Mouse (Mus musculus) adrenal gland, postnatal 14 days (tissue): ENCODE measurements around the gene Aldh9a1. TPM values are rescaled to one million over a fixed set of nuclear protein-coding genes. Genes with fewer than 3 reads are reported as not detected.

Experiments used
- DNase-seq: peaks from one replicate; pipeline ENCODE4 v3.0.0; 2021; ENCODE audit warnings: mixed read lengths
- total RNA-seq: library from RNA; stranded (reverse); gene quantifications from 2 replicates; pipeline ENCODE4 v1.2.3, GENCODE M21; 2021

Aldh9a1 gene
- total RNA-seq, 1 experiment from 2014 or later = 56.9 TPM

DNA sequence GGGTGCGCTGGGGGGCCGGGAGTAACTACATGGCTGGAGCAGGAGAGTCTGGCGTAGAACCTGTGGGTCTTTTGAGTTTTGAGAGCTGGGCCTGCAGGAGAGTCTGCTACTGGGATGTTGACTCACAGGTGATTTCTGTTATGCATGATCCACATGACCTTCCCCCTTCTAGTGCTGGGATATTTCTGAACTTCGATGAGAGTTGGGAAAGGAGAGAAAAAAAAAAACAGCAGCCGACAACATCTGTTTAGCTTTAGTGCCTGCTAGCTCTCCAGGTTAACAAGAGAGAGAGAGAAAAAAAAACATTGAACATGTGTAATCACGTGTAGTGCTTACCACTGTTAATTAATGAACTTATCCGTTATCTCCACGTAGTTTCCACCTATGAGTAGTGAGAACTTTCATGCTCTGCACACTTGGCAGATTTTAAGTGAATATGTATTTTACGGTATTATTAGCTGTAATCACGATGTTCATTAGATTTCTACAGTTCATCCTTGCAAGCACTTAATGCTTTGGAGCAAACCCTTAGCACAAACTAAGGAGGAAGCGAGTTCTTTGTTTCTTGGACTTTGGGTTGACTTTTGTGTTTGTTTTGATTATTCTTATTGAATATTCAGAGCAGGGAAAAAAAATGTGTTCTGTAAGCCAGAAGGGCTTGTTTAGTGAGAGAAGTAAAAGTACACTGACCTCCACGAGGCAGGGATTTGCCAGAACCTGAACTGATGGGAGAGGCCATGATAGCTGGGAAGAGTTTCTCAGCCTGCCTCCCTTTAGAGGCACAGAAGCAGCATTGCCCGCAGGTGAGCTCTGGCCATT, 1.0 kb downstream of the Aldh9a1 start:
- no peak for DNase-seq

DNA sequence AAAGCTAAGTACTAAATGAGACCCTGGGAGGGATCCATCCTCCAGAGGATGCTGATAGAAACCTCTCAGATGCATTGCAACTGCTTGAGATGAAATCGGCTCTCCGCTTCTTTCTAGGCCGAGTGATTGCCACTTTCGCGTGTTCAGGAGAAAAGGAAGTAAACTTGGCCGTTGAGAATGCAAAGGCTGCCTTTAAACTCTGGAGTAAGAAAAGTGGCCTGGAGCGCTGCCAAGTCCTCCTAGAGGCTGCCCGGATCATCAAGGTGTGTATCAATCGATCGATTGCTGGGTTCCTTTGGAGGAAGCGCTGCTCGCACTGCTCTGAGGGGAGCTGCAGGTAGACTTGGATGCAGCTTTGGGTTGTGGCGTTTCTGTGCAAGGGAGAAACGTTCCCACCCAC, 2.6 kb downstream of the Aldh9a1 start:
- no peak for DNase-seq

DNA sequence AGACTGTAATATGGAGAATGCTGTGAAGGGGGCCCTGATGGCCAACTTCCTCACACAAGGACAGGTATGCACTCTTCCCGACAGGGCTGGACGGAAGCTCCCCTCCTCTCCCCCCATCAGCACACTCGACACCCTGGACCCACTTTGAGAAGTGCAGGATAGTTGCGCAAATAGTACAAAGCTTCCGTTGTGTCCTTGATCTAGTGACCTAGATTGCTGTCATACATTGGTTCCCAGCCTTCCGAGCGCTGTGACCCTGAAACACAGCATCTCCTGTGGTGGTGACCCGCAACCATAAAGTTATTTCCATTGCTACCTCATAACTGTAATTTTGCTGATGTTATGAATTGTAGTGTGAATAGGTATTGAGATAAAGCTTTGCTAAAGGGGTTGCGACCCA, 7.6 kb downstream of the Aldh9a1 start:
- DNase-seq = no peak

GRCm38 (mm10) chr1:167358731-167359130, 8.9 kb downstream of the Aldh9a1 start:
- no peak for DNase-seq

DNA sequence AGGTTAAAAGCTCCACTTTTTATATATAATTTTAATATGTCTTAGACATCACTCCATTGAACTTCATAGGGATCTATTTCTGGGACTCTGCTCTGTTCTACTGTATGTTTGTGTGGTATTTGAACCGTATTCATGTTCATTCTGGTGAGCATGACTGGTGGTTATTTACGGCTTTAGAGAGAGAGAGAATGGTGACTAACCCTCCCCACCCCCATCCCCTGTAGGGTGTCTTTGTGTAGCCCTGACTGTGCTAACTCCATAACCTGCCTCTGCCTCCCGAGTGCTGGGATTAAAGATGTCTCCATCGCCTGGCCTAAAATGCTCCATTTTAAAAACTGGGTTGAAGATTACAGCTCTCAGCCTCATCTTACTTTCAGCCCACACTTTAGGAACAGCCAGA, 10.5 kb downstream of the Aldh9a1 start:
- no peak for DNase-seq

- no peak for DNase-seq
These were observed 13.0 kb downstream of the Aldh9a1 start for GRCm38 (mm10) chr1:167362819-167363218.

DNA sequence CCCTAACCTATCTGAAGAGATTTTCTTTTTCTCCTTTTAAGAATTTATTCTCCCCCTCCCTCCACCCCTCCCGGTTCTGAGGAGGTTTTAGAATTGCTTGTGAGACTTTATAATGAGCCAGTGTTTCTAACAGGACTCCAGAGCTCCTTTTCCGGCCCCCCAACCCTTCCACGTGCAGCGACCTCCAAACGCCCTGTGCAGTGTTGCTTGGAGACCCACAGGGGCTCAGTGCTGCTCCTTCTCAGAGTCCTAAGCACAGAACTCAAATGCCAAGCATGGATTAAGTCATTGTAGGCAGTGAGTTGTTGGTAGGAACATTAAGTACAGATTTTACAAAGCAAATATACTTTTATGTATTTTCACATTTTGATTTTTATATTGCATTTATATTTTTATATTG, 13.5 kb downstream of the Aldh9a1 start:
- no peak for DNase-seq

- peak; percentile 39 for DNase-seq
These were observed 16.0 kb downstream of the Aldh9a1 start for GRCm38 (mm10) chr1:167365808-167366207.

GRCm38 (mm10) chr1:167366621-167367020, 16.8 kb downstream of the Aldh9a1 start:
- no peak for DNase-seq

- no peak for DNase-seq
These were observed 18.2 kb downstream of the Aldh9a1 start for GRCm38 (mm10) chr1:167368018-167368417.

GRCm38 (mm10) chr1:167368513-167368912, 18.7 kb downstream of the Aldh9a1 start:
- no peak for DNase-seq

GRCm38 (mm10) chr1:167369905-167370304, 20.1 kb downstream of the Aldh9a1 start:
- peak; percentile 91 for DNase-seq

GRCm38 (mm10) chr1:167372739-167373138, 22.9 kb downstream of the Aldh9a1 start:
- DNase-seq = no peak

DNA sequence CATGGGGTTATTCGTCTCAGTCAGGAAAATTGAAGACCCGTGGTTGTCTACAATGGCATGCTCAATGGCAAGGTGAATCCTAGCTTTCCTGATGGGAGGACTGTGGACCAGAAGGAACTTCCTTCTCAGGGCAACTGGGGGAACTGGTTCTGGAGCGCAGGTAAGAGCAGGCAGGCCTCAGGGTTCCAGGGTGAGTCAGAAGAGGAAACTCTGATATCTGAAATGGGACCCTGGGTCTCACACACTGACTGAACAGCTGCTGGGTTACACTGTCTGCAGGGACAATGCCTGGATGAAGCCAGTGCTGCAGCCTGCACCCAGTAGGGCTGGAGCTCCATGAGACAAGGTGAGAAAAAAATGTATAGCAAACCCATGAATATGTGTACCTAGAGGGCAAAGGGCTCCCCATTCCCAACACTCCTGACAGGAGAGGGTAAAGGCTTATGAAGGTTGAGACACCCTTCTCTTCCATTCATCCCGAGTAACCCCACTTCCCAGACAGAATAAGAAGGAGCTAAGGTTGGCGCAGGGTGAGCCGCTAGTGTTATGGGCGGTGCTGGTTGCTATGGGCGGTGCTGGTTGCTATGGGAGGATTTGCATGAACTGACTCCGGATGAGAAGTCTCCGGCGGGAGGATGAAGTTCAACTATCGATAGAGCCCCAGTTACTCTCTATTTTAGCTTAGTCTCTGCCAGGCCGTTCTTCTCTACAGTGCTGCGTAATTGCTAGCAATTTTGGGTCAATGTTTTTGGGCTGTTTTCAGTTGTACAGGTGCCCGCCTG, 24.4 kb downstream of the Aldh9a1 start:
- DNase-seq = peak; percentile 64

DNA sequence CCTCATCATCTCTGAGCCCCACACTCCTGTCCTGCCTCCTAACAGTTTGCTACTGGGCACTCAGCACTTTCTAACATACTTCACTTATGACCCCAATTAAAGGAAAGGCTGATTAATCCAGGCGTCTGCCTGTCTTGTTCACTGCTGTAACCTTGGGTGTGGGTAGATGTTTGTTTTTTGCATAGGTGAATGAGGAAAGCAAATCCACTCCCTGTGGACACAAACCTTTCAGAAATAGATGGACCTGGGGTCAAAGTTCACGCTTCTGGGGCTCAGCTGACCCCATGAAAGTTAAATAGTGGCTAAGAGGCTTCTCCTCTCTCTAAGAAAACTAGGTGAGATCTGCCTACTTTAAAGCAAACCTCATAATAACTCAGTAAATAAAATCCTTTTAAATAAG, 25.2 kb downstream of the Aldh9a1 start:
- no peak for DNase-seq

DNA sequence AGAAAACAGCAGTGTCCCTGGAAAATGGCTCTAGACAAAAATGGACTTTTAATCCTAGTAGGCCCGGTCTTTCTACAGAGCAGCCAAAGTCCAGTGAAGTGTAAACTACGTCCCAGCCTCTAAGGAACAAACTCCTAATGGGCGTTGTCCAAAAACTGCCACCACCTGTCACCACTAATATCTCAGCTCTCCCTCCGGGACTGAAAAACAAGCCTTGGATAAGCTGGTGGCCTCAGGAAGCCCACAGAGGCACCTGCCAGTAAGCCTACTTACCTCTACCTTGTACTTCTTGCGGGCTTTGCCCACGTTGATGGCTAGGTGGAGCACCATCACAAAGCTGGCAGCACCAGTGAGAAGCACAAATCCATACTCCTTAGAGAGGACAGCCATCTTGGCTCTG, 28.2 kb downstream of the Aldh9a1 start:
- DNase-seq = no peak

- DNase-seq = peak; percentile 22
These were observed 30.0 kb downstream of the Aldh9a1 start for GRCm38 (mm10) chr1:167379751-167380150.

DNA sequence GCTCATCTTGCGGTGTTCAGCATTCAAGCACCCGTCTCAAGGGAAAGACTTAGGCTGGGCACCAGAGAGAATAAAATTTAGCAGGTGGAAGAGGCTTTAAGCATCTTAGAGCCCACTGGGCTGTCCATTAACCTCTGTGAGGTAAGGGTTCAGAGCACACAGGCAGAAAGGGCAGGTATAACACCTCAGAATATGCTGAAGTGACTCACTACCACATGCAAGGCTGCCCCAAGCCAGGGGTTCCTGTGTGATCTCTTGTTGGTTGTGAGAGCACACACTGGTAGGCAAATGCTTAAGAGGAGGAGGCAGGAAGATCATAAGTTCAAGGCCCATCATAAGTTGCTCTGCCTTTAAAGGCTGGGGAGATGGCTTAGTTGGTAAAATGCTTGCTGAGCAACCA, 30.4 kb downstream of the Aldh9a1 start:
- no peak for DNase-seq

DNA sequence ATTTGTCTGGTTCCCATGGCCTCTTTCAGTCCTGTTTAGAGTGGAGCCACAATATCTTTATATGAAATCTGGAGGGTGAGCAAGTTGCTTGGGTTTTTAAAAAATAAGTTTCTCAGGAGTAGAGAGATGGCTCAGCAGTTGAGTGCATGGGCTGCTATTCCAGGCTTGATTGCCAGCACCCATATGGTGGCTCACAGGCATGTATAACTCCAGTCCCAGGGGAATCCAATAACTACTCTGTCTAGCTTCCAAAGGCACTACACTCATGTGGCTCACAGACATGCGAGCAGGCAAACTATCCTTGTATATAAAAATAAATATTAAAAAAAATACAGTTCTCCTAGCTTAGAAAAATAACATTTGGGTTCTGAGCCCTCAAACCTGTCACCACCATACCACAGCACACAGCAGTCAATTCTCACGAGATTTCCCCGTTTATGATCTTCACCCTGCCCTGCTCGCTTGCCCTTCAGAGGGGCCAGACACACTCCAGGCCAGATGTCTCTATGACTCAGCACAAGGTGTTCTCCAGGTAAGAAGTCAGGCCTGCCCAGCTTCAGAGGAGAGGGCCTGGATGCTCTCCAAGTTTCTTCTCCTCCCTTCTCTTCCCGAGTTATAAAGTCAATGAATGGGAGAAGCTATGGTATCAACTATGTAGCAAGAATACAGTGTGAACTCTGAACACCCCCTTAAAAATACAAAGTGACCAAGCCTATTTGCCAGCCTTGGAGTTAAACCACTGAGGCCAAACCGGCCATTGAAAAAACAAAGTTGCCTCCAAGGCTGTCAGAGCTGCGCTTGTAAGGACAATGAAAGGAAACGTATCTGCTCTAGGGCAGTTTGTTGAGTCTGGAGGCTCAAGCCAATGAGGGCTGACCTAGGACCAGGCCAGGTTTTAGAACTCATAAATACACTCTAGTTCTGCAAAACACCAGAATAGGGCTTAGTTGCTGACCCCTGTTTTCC, 31.5 kb downstream of the Aldh9a1 start:
- no peak for DNase-seq

- DNase-seq = no peak
These were observed 32.5 kb downstream of the Aldh9a1 start for GRCm38 (mm10) chr1:167382316-167382715.

DNA sequence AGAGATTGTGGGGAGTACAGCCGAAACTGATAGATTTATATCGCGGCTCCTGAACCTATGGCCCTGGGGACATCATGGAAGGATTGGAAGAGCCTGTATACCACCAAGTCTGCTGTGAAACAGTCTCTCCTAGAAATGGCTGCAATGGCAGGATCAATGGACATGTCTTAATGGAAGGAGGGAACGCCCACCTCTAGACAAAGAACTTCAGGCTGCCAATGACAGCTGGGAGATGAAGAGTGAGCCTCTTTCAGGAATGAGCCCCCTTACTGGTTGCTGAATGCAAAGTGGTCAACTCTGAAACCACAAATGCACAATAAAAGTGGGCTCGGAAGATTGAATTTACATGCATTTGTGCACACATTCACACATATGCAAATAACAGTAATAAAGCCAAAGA, 33.0 kb downstream of the Aldh9a1 start:
- no peak for DNase-seq

- DNase-seq = no peak
These were observed 33.4 kb downstream of the Aldh9a1 start for GRCm38 (mm10) chr1:167383178-167383577.
